Mouse (Mus musculus): ENCODE data around the gene Phf20. TPM values are rescaled to one million over a fixed set of nuclear protein-coding genes. Genes with fewer than 3 reads are reported as not detected.

Gene Phf20
- polyA plus RNA-seq, 1 experiment: 31.4 TPM

DNA sequence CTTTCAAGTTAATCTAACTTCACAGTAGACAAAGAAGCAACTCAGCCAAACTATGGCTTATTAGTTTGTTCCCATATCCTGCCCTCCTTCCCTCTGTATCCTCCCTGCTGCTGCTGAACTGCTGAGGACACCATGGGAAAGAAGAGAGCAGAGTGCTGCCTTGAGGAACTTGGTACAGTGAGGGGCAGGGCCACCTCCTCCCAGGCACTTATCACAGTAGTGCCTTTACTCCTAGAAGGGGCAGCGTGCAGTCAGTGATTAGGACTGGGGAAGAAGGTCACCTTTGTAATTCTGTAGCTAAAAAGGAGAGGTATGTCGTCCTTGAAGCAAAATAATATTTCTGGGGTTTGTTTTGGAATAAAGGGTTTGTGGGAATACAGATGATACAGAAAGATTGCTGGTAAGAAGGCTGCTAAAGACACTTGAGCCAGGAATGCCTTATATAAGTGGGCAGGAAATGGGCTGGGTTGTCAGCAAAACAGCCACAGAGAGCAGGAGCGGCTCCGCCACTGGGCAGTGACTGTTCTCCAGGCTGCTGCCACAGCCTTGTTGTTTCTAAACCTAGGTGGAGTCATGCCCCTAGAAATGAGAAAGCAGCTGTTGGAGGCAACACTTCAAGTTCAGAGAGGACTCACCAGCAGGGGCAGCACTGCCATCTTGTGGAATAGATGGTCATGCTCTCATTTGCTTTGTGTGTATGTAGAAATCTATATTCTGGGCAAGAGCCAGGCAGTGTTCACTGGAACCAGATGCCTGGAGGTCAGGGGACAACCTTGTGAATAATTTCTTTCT is 82.2 kb downstream of the Phf20 start:
- peak; percentile 91 for DNase-seq (ENCODE audit: low read depth)
- TF ChIP-seq POLR2A (IDR thresholded peaks at IDR 0.05; ENCODE audit: borderline replicate concordance, extremely low read depth, insufficient read depth, insufficient read length, poor library complexity, severe bottlenecking) (no peak), CTCF (IDR thresholded peaks at IDR 0.05; ENCODE audit: borderline replicate concordance, extremely low read depth, insufficient read depth, insufficient read length) (peak; percentile 82)

DNA sequence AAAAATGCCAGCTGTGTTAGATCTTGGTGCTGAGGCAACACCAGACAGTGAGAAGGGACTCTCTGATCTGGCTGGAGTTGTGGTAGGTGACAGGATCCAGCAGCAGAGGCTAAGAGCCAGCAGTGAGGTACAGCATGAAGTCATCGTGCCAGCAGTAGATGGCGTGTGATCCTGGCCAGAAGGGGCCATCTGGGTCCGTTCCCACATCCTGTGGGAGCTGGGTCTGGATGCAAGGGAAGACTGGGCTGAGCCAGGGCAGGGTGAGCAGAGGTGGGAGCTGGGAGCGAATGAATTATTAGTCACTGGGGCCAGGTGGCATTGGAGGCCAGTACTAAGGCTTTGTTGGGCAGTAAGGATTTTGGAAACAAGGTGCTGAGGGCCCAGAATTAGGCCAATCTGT is 85.0 kb downstream of the Phf20 start:
- no peak for TF ChIP-seq CTCF (IDR thresholded peaks at IDR 0.05; ENCODE audit: borderline replicate concordance, extremely low read depth, insufficient read depth, insufficient read length)
- TF ChIP-seq POLR2A (IDR thresholded peaks at IDR 0.05; ENCODE audit: borderline replicate concordance, extremely low read depth, insufficient read depth, insufficient read length, poor library complexity, severe bottlenecking): no peak
- no peak for DNase-seq (ENCODE audit: low read depth)

DNA sequence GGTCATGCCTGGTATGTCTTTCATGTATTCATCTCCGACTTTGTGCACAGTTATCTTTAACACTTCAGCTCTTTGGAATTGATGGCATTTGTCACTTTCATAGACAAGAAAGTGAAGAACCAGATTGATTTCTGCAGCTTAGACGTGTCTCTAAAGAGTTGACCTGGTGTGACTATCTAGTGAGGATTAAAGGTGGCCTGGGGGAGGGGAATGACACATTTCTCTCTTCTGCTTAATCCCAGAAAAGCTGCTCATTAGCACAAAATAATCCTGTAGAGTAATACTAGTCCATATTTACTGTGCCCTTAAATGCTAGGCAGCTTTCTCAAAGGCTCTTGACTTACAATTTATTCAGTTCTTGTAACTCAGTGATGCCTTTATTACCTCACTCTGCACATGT is 88.9 kb downstream of the Phf20 start:
- DNase-seq (ENCODE audit: low read depth): no peak

DNA sequence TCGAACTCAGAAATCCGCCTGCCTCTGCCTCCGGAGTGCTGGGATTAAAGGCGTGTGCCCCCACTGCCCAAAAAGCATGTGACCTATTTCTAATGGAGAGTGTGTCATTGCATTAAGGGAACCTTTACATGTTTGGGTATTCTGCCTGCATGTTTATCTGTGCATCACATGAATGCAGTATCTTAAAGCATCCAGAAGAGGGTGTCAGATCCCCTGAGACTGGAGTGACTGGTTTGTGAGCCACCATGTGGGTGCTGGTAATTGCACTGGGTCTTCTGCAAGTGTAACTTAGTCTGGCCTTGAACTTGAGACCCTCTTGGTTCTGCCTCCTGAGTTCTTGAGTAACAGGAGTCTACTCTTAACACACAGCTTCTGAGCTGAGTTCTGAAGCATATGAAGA is 90.5 kb downstream of the Phf20 start:
- TF ChIP-seq POLR2A (IDR thresholded peaks at IDR 0.05; ENCODE audit: borderline replicate concordance, extremely low read depth, insufficient read depth, insufficient read length, poor library complexity, severe bottlenecking) (no peak), CTCF (IDR thresholded peaks at IDR 0.05; ENCODE audit: borderline replicate concordance, extremely low read depth, insufficient read depth, insufficient read length) (no peak)
- no peak for DNase-seq (ENCODE audit: low read depth)

More for the DNA sequence above, 88.9 kb downstream of the Phf20 start:
- no peak for TF ChIP-seq POLR2A (IDR thresholded peaks at IDR 0.05; ENCODE audit: borderline replicate concordance, extremely low read depth, insufficient read depth, insufficient read length, poor library complexity, severe bottlenecking)
- TF ChIP-seq CTCF (IDR thresholded peaks at IDR 0.05; ENCODE audit: borderline replicate concordance, extremely low read depth, insufficient read depth, insufficient read length): no peak

DNA sequence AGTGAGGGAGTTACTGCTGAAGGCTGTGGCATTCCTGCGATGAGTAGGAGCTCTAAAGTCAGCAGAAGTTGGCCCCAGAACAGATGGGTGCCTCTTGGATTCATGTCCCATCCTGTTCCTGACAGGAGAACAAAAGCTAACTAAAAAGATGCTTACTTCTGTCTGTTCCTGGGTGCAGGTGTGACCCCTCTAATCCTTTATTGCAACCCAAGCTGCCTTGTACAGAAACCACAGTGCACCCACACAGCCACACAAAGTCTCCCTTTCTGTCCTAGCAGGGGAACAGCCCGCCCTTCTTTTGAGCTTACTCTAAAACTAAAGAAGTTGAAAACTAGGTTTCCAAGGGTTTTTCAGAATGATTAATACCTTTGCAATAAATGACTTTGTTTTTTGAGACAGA is 92.0 kb downstream of the Phf20 start:
- no peak for TF ChIP-seq CTCF (IDR thresholded peaks at IDR 0.05; ENCODE audit: borderline replicate concordance, extremely low read depth, insufficient read depth, insufficient read length)
- TF ChIP-seq POLR2A (IDR thresholded peaks at IDR 0.05; ENCODE audit: borderline replicate concordance, extremely low read depth, insufficient read depth, insufficient read length, poor library complexity, severe bottlenecking): no peak
- no peak for DNase-seq (ENCODE audit: low read depth)

DNA sequence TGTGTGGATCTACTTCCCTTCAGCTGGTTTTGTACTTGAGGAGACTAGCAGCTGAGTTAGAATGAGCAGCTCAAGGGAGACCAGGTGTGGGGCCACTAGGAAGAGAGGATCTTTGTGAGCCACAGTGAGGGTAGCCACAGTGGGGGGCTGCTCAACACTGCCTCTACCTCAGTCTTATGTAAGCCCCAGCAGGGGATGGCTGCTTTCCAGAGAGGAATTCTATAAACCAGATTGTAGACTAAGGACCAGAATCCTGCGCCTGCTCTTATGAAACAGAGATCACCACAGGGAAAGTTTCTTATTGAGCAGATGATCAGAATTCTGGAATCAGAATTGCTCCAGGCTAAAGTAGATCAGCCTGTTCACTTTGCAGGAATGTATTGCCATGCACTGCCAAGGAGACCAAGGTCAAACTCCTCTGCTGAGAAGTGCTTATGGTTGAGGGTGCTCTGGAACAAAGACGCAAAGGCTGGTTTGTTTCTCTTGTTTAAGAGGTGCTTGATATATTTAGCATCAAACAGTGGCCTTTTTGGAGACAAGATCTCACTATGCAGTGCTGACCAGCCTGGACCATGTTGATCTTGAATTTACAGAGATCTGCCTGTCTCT is 93.4 kb downstream of the Phf20 start:
- TF ChIP-seq CTCF (IDR thresholded peaks at IDR 0.05; ENCODE audit: borderline replicate concordance, extremely low read depth, insufficient read depth, insufficient read length) (no peak), POLR2A (IDR thresholded peaks at IDR 0.05; ENCODE audit: borderline replicate concordance, extremely low read depth, insufficient read depth, insufficient read length, poor library complexity, severe bottlenecking) (no peak)
- peak; percentile 3 for DNase-seq (ENCODE audit: low read depth)

DNA sequence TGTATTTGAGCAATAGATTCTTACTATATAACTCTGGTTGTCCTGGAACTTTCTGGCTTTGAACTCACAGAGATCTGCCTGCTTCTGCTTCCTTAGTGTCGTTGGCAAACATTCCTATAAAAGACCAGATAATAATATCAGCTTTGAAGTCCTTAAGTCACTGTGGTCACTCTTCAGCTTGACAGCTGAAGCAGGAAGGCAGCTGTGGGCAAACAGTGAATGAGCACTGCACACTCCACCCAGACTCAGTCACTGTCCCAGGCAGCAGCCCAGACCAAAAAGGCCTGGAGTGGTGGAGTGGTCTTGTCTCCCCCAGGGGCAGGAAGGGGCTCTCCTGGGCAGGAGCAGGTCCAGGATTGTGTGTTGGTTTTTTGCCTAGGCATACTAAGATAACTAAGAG is 95.7 kb downstream of the Phf20 start:
- DNase-seq (ENCODE audit: low read depth): no peak
- no peak for TF ChIP-seq POLR2A (IDR thresholded peaks at IDR 0.05; ENCODE audit: borderline replicate concordance, extremely low read depth, insufficient read depth, insufficient read length, poor library complexity, severe bottlenecking)
- TF ChIP-seq CTCF (IDR thresholded peaks at IDR 0.05; ENCODE audit: borderline replicate concordance, extremely low read depth, insufficient read depth, insufficient read length): no peak

DNA sequence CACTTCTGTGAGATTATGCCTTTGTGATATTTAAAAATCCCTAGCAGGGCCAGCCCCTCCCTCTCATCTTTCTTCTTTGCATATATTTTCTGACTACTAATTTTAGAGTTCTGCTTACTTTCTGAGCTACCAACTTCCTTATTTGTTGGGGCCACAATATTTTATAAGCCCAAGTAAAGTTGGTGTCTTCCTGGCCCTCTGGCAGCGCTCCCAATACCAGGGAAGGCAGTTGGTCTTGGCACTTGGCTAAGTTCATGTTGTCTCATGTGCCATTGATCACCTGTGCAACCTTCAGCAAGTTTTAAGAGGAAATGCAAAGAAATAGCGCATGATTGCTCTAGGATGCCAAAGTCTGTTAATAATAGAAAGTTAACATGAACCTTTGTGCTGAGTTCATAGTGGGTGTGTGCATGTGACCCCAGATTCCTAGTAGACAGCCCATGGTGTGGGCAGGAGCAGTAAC is 99.4 kb downstream of the Phf20 start:
- TF ChIP-seq POLR2A (IDR thresholded peaks at IDR 0.05; ENCODE audit: borderline replicate concordance, extremely low read depth, insufficient read depth, insufficient read length, poor library complexity, severe bottlenecking) (no peak), CTCF (IDR thresholded peaks at IDR 0.05; ENCODE audit: borderline replicate concordance, extremely low read depth, insufficient read depth, insufficient read length) (no peak)

DNA sequence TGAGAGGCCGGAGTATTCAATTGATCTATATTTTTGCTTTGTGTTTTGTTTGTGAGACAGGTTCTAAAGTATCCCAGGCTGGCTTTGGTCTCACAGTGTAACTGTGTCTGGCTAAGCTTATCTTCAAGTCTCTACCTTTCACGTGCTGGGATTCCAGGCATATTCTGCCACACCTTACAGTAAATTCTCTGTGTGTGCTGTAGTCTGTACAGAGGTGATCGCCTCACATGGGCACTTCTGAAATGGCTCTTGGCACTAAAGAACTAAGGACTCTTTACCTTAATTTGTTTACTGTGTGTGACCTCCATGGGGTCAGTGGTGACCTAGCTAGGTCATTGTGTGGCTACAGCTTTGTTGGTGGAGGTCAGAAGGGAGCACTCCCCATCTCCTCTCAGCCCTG is 99.9 kb downstream of the Phf20 start:
- DNase-seq (ENCODE audit: low read depth): no peak
- TF ChIP-seq CTCF (IDR thresholded peaks at IDR 0.05; ENCODE audit: borderline replicate concordance, extremely low read depth, insufficient read depth, insufficient read length) (no peak), POLR2A (IDR thresholded peaks at IDR 0.05; ENCODE audit: borderline replicate concordance, extremely low read depth, insufficient read depth, insufficient read length, poor library complexity, severe bottlenecking) (no peak)

More for the DNA sequence above, 99.4 kb downstream of the Phf20 start:
- no peak for DNase-seq (ENCODE audit: low read depth)

DNA sequence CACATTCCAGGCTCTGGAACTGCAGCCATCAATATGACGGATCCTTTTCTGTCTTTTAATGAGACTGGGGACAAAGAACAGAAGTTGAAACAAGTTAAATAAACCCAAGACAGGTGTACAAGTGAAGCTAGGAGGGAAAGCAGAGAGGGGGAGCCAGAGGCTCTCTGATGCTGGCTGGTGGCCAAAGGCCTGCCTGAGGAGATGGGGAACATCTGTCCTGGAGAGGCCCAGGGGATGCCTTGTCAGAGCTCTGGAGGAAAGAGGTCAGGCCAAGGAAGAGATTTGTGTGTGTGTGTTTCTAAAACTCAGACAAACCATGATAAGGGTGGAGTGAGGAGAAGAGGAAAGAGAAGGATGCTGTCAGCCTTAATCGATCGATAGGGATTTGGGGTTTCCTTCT is 101.4 kb downstream of the Phf20 start:
- no peak for DNase-seq (ENCODE audit: low read depth)
- TF ChIP-seq POLR2A (IDR thresholded peaks at IDR 0.05; ENCODE audit: borderline replicate concordance, extremely low read depth, insufficient read depth, insufficient read length, poor library complexity, severe bottlenecking) (no peak), CTCF (IDR thresholded peaks at IDR 0.05; ENCODE audit: borderline replicate concordance, extremely low read depth, insufficient read depth, insufficient read length) (no peak)

DNA sequence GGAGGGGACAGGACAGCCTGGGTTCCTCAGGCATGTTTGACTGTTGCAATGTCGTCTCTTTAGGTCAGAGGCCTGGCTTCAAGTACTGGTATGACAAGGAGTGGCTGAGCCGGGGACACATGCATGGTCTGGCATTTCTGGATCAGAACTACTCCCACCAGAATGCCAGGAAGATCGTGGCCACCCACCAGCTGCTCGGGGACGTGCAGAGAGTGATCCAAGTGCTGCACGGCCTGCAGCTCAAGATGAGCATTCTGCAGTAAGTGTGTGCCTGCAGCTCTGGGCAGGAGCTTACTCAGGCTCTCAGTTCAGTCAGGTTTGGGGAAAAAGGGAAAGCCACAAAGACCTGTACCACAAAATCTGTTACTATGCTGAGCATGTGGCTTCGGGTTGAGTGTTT is 102.2 kb downstream of the Phf20 start:
- no peak for DNase-seq (ENCODE audit: low read depth)
- TF ChIP-seq POLR2A (IDR thresholded peaks at IDR 0.05; ENCODE audit: borderline replicate concordance, extremely low read depth, insufficient read depth, insufficient read length, poor library complexity, severe bottlenecking) (no peak), CTCF (IDR thresholded peaks at IDR 0.05; ENCODE audit: borderline replicate concordance, extremely low read depth, insufficient read depth, insufficient read length) (no peak)

DNA sequence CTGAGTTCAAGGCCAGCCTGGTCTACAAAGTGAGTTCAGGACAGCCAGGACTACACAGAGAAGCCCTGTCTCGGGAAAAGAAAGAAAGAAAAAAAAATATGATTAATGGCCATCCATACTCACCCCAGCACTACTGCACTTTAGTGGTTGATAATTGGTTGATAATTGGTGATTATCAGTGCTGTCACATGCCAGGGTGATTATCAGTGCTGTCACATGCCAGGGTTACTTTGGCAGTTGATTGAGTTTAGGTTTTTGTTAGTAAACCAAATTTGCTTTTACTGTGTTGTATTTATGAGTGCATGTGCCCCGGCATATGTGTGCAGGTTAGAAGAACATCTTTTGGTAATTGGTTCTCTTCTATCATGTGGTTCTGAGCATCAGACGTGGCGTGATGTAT is 105.8 kb downstream of the Phf20 start:
- no peak for TF ChIP-seq CTCF (IDR thresholded peaks at IDR 0.05; ENCODE audit: borderline replicate concordance, extremely low read depth, insufficient read depth, insufficient read length)
- no peak for TF ChIP-seq POLR2A (IDR thresholded peaks at IDR 0.05; ENCODE audit: borderline replicate concordance, extremely low read depth, insufficient read depth, insufficient read length, poor library complexity, severe bottlenecking)
- DNase-seq (ENCODE audit: low read depth): no peak

All from brain, embryonic 14.5 days (tissue).